Mouse (Mus musculus) forebrain, embryonic 14.5 days (tissue): Measurements from ENCODE around the gene Twnk. TPM values are rescaled to one million over a fixed set of nuclear protein-coding genes. Genes with fewer than 3 reads are reported as not detected.

Experiments
- ATAC-seq: fragments of 200-750 bp; cut with Nextera tagmentation; 2 replicates; pipeline ENCODE4 v1.8.0; 2017; ENCODE audit warnings: mild to moderate bottlenecking, moderate library complexity
- DNase-seq: peaks from one replicate; pipeline ENCODE4 v3.0.0-alpha.2; 2015; ENCODE audit warnings: low spot score
- H3K27ac ChIP-seq: fragments of 300-500 bp; sonication (generic); 2 replicates; pipeline ENCODE4 v1.5.1; 2014; ENCODE audit warnings: low read depth, mild to moderate bottlenecking, control low read depth, low read length, moderate library complexity
- H3K27me3 ChIP-seq: fragments of 300-500 bp; sonication (generic); replicated peaks from 2 replicates; pipeline ENCODE4 v1.6.1; 2014; ENCODE audit warnings: low read length, control low read depth, mixed read lengths; ENCODE audit not compliant: control insufficient read depth, insufficient read depth
- H3K36me3 ChIP-seq: fragments of 300-500 bp; sonication (generic); 2 replicates; pipeline ENCODE4 v1.6.1; 2014; ENCODE audit warnings: low read length, control low read depth; ENCODE audit not compliant: control insufficient read depth, insufficient read depth
- H3K4me1 ChIP-seq: fragments of 300-500 bp; sonication (generic); 2 replicates; pipeline ENCODE4 v1.6.1; 2014; ENCODE audit warnings: antibody characterized with exemption, low read length, control low read depth; ENCODE audit not compliant: control insufficient read depth, insufficient read depth
- H3K4me2 ChIP-seq: fragments of 300-500 bp; sonication (generic); 2 replicates; pipeline ENCODE4 v1.6.1; 2014; ENCODE audit warnings: mild to moderate bottlenecking, control low read depth, low read length
- H3K4me3 ChIP-seq: fragments of 300-500 bp; sonication (generic); 2 replicates; pipeline ENCODE4 v1.5.1; 2014; ENCODE audit warnings: low read depth, low read length, control low read depth
- H3K9ac ChIP-seq: fragments of 300-500 bp; sonication (generic); 2 replicates; pipeline ENCODE4 v1.6.1; 2014; ENCODE audit warnings: mild to moderate bottlenecking, low read length, control low read depth, moderate library complexity
- H3K9me3 ChIP-seq: fragments of 300-500 bp; sonication (generic); replicated peaks from 2 replicates; pipeline ENCODE4 v1.6.1; 2016; ENCODE audit warnings: low read length, control low read depth, mixed read lengths; ENCODE audit not compliant: control insufficient read depth
- WGBS: fragments of 180-500 bp; shearing (Covaris S2); extraction: QIAGEN DNeasy Blood & Tissue Kit; methylation state at CpG from one replicate; pipeline ENCODE4 v1.1.7; 2014; 5-methylcytosine and 5-hydroxymethylcytosine counted together
- polyA plus RNA-seq: library from polyadenylated mRNA; unstranded; fragments of >200 nt; fragmentation: Nextera tagmentation; extraction: Ambion mirVana; gene quantifications from 2 replicates; pipeline ENCODE4 v1.2.1, GENCODE M21; 2014

The Twnk gene
- polyA plus RNA-seq, 1 experiment from 2014 or later = 10.6 TPM

DNA sequence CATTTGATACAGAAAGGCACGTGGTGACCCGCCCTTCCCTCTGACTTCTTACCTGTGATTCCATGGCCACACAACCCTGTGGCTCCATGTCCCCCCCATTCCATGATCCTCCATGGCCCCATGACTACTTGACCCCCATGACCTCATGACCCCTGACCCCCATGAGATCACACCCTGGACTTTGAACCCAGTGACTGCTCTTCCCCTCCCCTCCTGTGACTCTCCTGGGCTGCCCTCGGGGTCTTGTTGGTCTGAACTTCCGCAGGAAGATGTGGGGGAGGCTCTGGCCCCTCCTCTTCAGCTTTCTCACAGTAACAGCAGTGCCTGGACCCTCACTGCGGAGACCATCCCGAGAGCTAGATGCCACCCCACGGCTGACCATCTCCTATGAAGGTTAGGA is 13.2 kb upstream of the Twnk start:
- no peak for DNase-seq
- Histone ChIP-seq H3K4me1 (peaks cover 7% of the 10 kb centered on the region), H3K9me3 (no peaks in the 10 kb centered on the region), H3K27me3 (no peaks in the 10 kb centered on the region), H3K27ac (no peak overlapping the region), H3K36me3 (peaks cover 28% of the 10 kb centered on the region), H3K4me2 (no peak overlapping the region), H3K4me3 (no peak overlapping the region), H3K9ac (no peak overlapping the region)
- ATAC-seq = no peak
- 65% methylated on average over 7 of the region's 7 CpGs for WGBS

DNA sequence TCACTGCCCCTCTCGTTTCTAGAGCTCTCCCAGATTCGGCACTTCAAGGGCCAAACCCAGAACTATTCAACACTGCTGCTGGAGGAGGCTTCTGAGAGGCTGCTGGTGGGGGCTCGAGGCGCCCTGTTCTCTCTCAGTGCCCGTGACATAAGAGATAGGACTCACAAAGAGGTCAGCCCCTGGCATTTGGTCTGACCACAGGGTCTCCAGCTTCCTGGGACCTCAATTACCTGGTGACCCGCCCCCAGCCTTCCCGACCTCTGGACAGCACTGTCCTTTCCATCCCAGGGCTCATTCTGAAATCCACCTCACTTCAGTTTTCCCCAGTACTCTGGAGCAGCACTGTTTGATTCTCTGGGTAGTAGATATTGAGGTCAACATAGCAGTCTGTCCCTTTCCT is 12.8 kb upstream of the Twnk start:
- DNase-seq (no peak), ATAC-seq (no peak)
- Histone ChIP-seq H3K4me3 (no peak overlapping the region), H3K27me3 (no peaks in the 10 kb centered on the region), H3K36me3 (peaks cover 32% of the 10 kb centered on the region), H3K4me2 (no peak overlapping the region), H3K9ac (no peak overlapping the region), H3K27ac (no peak overlapping the region), H3K4me1 (peaks cover 7% of the 10 kb centered on the region), H3K9me3 (no peaks in the 10 kb centered on the region)
- WGBS = 72% methylated on average over 7 of the region's 7 CpGs

DNA sequence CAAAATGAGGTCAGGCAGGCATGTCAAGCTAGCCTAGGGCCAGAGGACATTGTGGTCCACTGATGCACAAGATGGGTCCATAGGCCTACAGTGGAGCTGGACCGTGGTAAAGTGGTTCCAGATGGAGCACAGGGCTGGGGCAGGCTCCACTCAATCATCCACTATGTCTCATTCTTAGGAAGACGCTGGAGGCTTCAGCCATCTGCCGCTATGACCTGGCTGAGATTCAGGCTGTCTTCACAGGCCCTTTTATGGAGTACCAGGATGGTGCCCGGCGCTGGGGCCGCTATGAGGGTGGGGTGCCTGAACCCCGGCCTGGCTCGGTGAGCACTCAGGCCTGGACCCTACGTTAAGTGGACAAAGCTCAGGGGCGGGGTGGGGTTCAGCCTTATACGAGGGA is 7.7 kb upstream of the Twnk start:
- whole genome bisulfite sequencing = 91% methylated on average over 11 of the region's 11 CpGs
- DNase-seq (no peak), ATAC-seq (no peak)
- H3K4me1 ChIP-seq = no peaks in the 10 kb centered on the region
- no peaks in the 10 kb centered on the region for H3K9me3 ChIP-seq
- no peaks in the 10 kb centered on the region for H3K27me3 ChIP-seq
- no peak overlapping the region for H3K4me2 ChIP-seq
- H3K27ac ChIP-seq = no peak overlapping the region
- no peak overlapping the region for H3K4me3 ChIP-seq
- H3K9ac ChIP-seq = no peak overlapping the region
- H3K36me3 ChIP-seq = peaks cover 76% of the 10 kb centered on the region

DNA sequence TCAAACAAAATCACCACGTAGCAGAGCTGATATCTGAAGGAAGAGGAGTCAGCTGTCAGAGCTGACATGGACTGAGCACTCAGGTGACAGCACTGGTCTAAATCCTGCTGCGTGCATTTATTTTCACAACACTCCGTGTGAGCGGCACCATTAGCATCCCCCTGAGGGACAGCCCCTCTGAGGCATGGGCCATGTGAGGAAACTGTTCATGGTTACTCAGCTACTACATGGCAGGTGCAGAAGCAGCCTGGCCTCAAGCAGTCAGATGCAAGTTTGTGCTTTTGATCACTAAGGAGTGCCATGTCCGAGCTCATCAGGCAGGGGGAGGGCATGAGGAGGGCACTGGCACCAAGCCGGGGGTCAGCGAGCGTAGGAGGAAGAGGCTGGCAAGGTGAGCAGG is 5.8 kb upstream of the Twnk start:
- no peak for DNase-seq
- Histone ChIP-seq H3K27me3 (no peaks in the 10 kb centered on the region), H3K27ac (no peak overlapping the region), H3K4me2 (no peak overlapping the region), H3K36me3 (peaks cover 81% of the 10 kb centered on the region), H3K4me1 (no peaks in the 10 kb centered on the region), H3K9ac (no peak overlapping the region), H3K4me3 (no peak overlapping the region), H3K9me3 (no peaks in the 10 kb centered on the region)
- WGBS = 90% methylated on average over 8 of the region's 8 CpGs
- ATAC-seq = no peak

DNA sequence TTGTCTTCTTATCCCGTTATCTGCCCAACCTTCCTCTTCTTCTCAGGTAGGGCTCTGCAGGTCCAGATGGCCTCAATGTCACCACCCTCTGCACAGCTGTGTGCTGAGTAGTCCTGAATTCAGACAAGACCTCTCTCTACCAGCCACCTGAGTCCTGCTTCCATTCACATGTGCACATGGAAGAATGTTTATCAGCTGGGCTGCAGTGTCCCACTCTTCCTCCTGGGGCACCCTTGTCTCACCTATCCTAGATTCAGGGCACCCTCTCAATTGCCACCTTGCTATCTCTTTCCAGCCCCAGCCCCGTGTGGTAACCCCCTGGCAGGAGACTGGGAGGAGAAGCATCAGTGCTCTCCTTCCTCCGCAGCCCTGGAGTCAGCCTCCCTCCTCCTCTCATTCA is 3.2 kb upstream of the Twnk start:
- ATAC-seq = no peak
- Histone ChIP-seq H3K4me2 (no peak overlapping the region), H3K9me3 (no peaks in the 10 kb centered on the region), H3K4me1 (peaks cover 13% of the 10 kb centered on the region), H3K4me3 (no peak overlapping the region), H3K27me3 (no peaks in the 10 kb centered on the region), H3K9ac (no peak overlapping the region), H3K36me3 (peaks cover 71% of the 10 kb centered on the region), H3K27ac (no peak overlapping the region)
- no peak for DNase-seq
- 66% methylated on average over 3 of the region's 3 CpGs for WGBS

DNA sequence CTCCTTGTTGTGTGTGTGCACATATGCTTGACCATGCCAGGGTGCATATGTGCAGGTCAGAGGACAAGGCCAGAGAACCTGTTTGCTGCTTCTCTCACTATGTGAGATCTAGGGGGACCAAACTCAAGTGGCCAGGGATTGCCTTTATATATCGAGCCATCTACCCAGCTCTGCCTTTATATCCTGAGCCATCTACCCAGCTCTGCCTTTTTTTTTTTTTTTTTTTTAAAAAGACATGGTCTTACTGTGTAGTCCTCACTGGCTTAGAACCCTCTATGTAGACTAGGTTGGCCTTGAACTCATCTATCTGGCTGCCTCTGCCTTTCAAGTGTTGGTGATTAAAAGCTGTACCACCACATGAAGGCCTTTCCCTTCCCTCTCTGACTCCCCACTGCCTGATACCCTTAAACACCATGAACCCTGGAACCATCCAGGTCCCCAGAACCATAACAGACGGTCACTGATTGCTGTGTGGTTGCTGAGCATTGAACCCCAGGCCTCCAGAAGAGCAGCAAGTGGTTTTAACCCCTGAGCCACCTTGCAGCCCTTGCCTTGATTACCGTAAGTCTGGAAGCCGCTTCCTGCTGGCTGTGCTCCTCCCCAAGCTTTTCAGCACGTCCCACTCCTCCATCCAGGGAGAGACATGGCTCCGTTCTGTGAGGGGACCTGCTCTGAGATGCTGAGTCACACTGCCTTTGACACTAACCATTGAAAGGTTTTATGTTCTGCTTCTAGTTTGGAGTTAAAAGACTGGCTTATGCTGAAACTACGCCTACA is 1.5 kb upstream of the Twnk start:
- no peaks in the 10 kb centered on the region for H3K9me3 ChIP-seq
- peaks cover 58% of the 10 kb centered on the region for H3K36me3 ChIP-seq
- H3K27ac ChIP-seq = no peak overlapping the region
- no peak overlapping the region for H3K9ac ChIP-seq
- DNase-seq (no peak), ATAC-seq (no peak)
- no peak overlapping the region for H3K4me2 ChIP-seq
- WGBS = 86% methylated on average over 7 of the region's 7 CpGs
- no peaks in the 10 kb centered on the region for H3K27me3 ChIP-seq
- peaks cover 18% of the 10 kb centered on the region for H3K4me1 ChIP-seq
- no peak overlapping the region for H3K4me3 ChIP-seq

GRCm38 (mm10) chr19:45005957-45006712 is 672 bp downstream of the Twnk start, which contains the start of gene Mrpl43:
Gene Mrpl43 (minus strand): TSS chr19:45006442.
- peak; percentile 93 for DNase-seq
- Histone ChIP-seq H3K9ac (peak within 1 kb of the TSS; percentile 78), H3K27ac (peak within 1 kb of the TSS; percentile 67), H3K36me3 (peaks cover 50% of the 10 kb centered on the region), H3K4me3 (peak within 1 kb of the TSS; percentile 63), H3K27me3 (no peaks in the 10 kb centered on the region), H3K4me2 (peak within 1 kb of the TSS; percentile 69), H3K4me1 (peaks cover 18% of the 10 kb centered on the region), H3K9me3 (no peaks in the 10 kb centered on the region)
- WGBS = 1% methylated on average over 71 of the region's 82 CpGs
- ATAC-seq = peak; percentile 95

- 43% methylated on average over 17 of the region's 17 CpGs for WGBS
- Histone ChIP-seq H3K4me2 (peak overlapping the region; percentile 69), H3K9me3 (no peaks in the 10 kb centered on the region), H3K4me3 (peak overlapping the region; percentile 63), H3K9ac (peak overlapping the region; percentile 78), H3K27me3 (no peaks in the 10 kb centered on the region), H3K36me3 (peaks cover 50% of the 10 kb centered on the region), H3K4me1 (peaks cover 18% of the 10 kb centered on the region), H3K27ac (peak overlapping the region; percentile 67)
- DNase-seq = no peak
- ATAC-seq = no peak
Observed at GRCm38 (mm10) chr19:45007021-45007420, 1.6 kb downstream of the Twnk start.
